Mouse (Mus musculus) cortical plate, adult 2 months (tissue): Measurements from ENCODE around the gene Psmd11.

ENCODE experiments used
- CTCF ChIP-seq: fragments of 200-500 bp; IDR thresholded peaks from 2 replicates; pipeline ENCODE4 v1.5.1; 2011; ENCODE audit warnings: mild to moderate bottlenecking, control low read depth, low read length; ENCODE audit not compliant: insufficient read depth; ENCODE audit errors: extremely low read depth
- POLR2A ChIP-seq: fragments of 200-500 bp; IDR thresholded peaks from 2 replicates; pipeline ENCODE4 v1.6.1; 2011; ENCODE audit warnings: mild to moderate bottlenecking, low read length, control low read depth; ENCODE audit not compliant: insufficient read depth; ENCODE audit errors: extremely low read depth

- TF ChIP-seq CTCF (no peak), POLR2A (no peak)
These were observed 64.8 kb downstream of the Psmd11 start for GRCm38 (mm10) chr11:80493186-80493585.
